Mouse (Mus musculus) left cerebral cortex, adult 9 months (tissue): ENCODE results near the gene Cav2.

ENCODE experiments used
- DNase-seq, 2 experiments: peaks; one replicate each; pipeline ENCODE4 v3.0.0; 2022; ENCODE audit warnings: low spot score in 2 of 2

The Cav2 gene

GRCm38 (mm10) chr6:17309260-17309659, 28.3 kb downstream of the Cav2 start:
- no peak for DNase-seq

- DNase-seq = no peak
Measured at GRCm38 (mm10) chr6:17314241-17314640, 33.3 kb downstream of the Cav2 start.

- no peak for DNase-seq
Measured at GRCm38 (mm10) chr6:17314659-17315616, 34.0 kb downstream of the Cav2 start.

GRCm38 (mm10) chr6:17316294-17317166, 35.5 kb downstream of the Cav2 start:
- no peak for DNase-seq

GRCm38 (mm10) chr6:17317167-17317524, 36.2 kb downstream of the Cav2 start:
- DNase-seq = no peak

- DNase-seq = no peak
Measured at GRCm38 (mm10) chr6:17317944-17318343, 37.0 kb downstream of the Cav2 start.

GRCm38 (mm10) chr6:17321976-17322375, 41.0 kb downstream of the Cav2 start:
- DNase-seq = no peak

- no peak for DNase-seq
Measured at GRCm38 (mm10) chr6:17327216-17327615, 46.2 kb downstream of the Cav2 start.

- no peak for DNase-seq
Measured at GRCm38 (mm10) chr6:17329801-17330200, 48.8 kb downstream of the Cav2 start.

GRCm38 (mm10) chr6:17337724-17338123, 56.7 kb downstream of the Cav2 start:
- no peak for DNase-seq
